Mouse (Mus musculus) spleen, postnatal 10 days (tissue): Measurements from ENCODE around the gene Palm3.
"Not testable (repeated sequence)": the region's sequence is repeated elsewhere in the genome, so short reads cannot be mapped to it uniquely, and the experiment has no call there.

Experiments used
- DNase-seq, 2 experiments: peaks; one replicate each; pipeline ENCODE4 v3.0.0; 2021 to 2022; ENCODE audit warnings: low spot score in 2 of 2

Gene Palm3

GRCm38 (mm10) chr8:83997511-83998141 lies 23.6 kb upstream of the Palm3 start, which contains the start of gene Samd1:
Samd1 (plus strand) TSS chr8:83997672.
- peak; percentile 65 to 74 for DNase-seq

GRCm38 (mm10) chr8:83998231-83999056 lies 22.8 kb upstream of the Palm3 start:
- peak; percentile 78 to 81 for DNase-seq

GRCm38 (mm10) chr8:83999057-83999705 lies 22.1 kb upstream of the Palm3 start:
- peak in 1 of 2 experiments; percentile 19 for DNase-seq

GRCm38 (mm10) chr8:83999825-84000224 lies 21.4 kb upstream of the Palm3 start:
- no peak for DNase-seq

- no peak for DNase-seq
These were observed 19.8 kb upstream of the Palm3 start, which contains the start of gene 1700067K01Rik for GRCm38 (mm10) chr8:84001281-84002000. 1700067K01Rik (plus strand) TSS chr8:84001502.

GRCm38 (mm10) chr8:84002957-84003611 lies 18.2 kb upstream of the Palm3 start:
- no peak for DNase-seq

GRCm38 (mm10) chr8:84003612-84004246 lies 17.5 kb upstream of the Palm3 start:
- no peak for DNase-seq

- peak; percentile 79 to 95 for DNase-seq
These were observed 16.6 kb upstream of the Palm3 start for GRCm38 (mm10) chr8:84004533-84005201.

GRCm38 (mm10) chr8:84005502-84005901 lies 15.8 kb upstream of the Palm3 start:
- not testable (repeated sequence) for DNase-seq

- DNase-seq, result no peak
These were observed 12.9 kb upstream of the Palm3 start for GRCm38 (mm10) chr8:84008362-84008761.

- DNase-seq, result peak; percentile 77 to 87
These were observed 11.4 kb upstream of the Palm3 start for GRCm38 (mm10) chr8:84009876-84010275.

GRCm38 (mm10) chr8:84010625-84011611 lies 10.4 kb upstream of the Palm3 start:
- DNase-seq, result peak; percentile 71 to 80

GRCm38 (mm10) chr8:84011705-84012498 lies 9.4 kb upstream of the Palm3 start, which contains the start of gene 2210011C24Rik:
2210011C24Rik (minus strand) TSS chr8:84012171.
- DNase-seq, result no peak

GRCm38 (mm10) chr8:84012499-84013165 lies 8.6 kb upstream of the Palm3 start:
- no peak for DNase-seq

- DNase-seq, result no peak
These were observed 5.4 kb upstream of the Palm3 start for GRCm38 (mm10) chr8:84015833-84016232.

GRCm38 (mm10) chr8:84019738-84020137 lies 1.5 kb upstream of the Palm3 start:
- DNase-seq, result no peak

- no peak for DNase-seq
These were observed 298 bp downstream of the Palm3 start for GRCm38 (mm10) chr8:84021569-84021968.
